Mouse (Mus musculus) erythroblast, embryonic 14.5 days (primary cell): ENCODE measurements around the gene Dsn1.

Source experiments
- GATA1 ChIP-seq: IDR thresholded peaks from 2 replicates; pipeline ENCODE4 v1.6.1; 2012; ENCODE audit warnings: low read length, inconsistent platforms, mixed read lengths
- TAL1 ChIP-seq: IDR thresholded peaks from 3 replicates; pipeline ENCODE4 v1.6.1; 2012; ENCODE audit warnings: low read length, inconsistent platforms, mixed read lengths

- TF ChIP-seq GATA1, result no peak
- no peak for TF ChIP-seq TAL1
Measured at GRCm38 (mm10) chr2:157002321-157002720, 4.6 kb downstream of the Dsn1 start.
